Mouse (Mus musculus) CH12.LX (cell line): Measurements from ENCODE around the gene Defb23. TPM values are rescaled to one million over a fixed set of nuclear protein-coding genes. Genes with fewer than 3 reads are reported as not detected.

Experiments
- DNase-seq: peaks from one replicate; pipeline ENCODE4 v3.0.0-alpha.2; 2013; ENCODE audit errors: extremely low read depth
- H3K27ac ChIP-seq: 2 replicates; pipeline ENCODE4 v1.5.1; 2012; ENCODE audit warnings: low read depth, mild to moderate bottlenecking, control low read depth, moderate library complexity; ENCODE audit not compliant: insufficient read depth
- H3K27me3 ChIP-seq: replicated peaks from 2 replicates; pipeline ENCODE3; 2012; ENCODE audit warnings: inconsistent platforms
- H3K36me3 ChIP-seq, 2 experiments: replicated peaks in 1 of 2; 2 replicates each; pipeline versions ENCODE3 to v1.6.1; 2012; ENCODE audit warnings: inconsistent platforms in 1 of 2, low read length in 1 of 2, mild to moderate bottlenecking in 1 of 2, mixed read lengths in 1 of 2, moderate library complexity in 1 of 2; ENCODE audit not compliant: control insufficient read depth in 1 of 2, insufficient read depth in 1 of 2
- H3K4me1 ChIP-seq, 2 experiments: 2 replicates each; pipeline ENCODE4 v1.6.1; 2012; ENCODE audit warnings: inconsistent platforms in 1 of 2, moderate library complexity in 1 of 2; ENCODE audit not compliant: insufficient read depth in 2 of 2, control insufficient read depth in 1 of 2
- H3K4me2 ChIP-seq: 2 replicates; pipeline ENCODE4 v1.6.1; 2012; ENCODE audit warnings: low read depth, mild to moderate bottlenecking, control low read depth; ENCODE audit not compliant: poor library complexity, insufficient read depth, severe bottlenecking
- H3K4me3 ChIP-seq, 3 experiments: fragments of 150-350 bp in 1 of 3; sonication (generic) in 1 of 3; replicated peaks in 1 of 3; 2 replicates each; pipeline versions ENCODE3 to v1.5.1; 2011 to 2012; ENCODE audit warnings: low read depth in 2 of 3, low read length in 2 of 3, mild to moderate bottlenecking in 2 of 3, moderate library complexity in 2 of 3, control low read depth in 1 of 3, improper control_type of control experiment in 1 of 3, inconsistent platforms in 1 of 3, mixed read lengths in 1 of 3; ENCODE audit not compliant: poor library complexity in 1 of 3
- H3K79me2 ChIP-seq: replicated peaks from 2 replicates; pipeline ENCODE4 v1.6.1; 2012; ENCODE audit warnings: mild to moderate bottlenecking, moderate library complexity; ENCODE audit not compliant: control insufficient read depth, poor library complexity, insufficient read depth, severe bottlenecking; ENCODE audit errors: extremely low read depth
- H3K9ac ChIP-seq: 2 replicates; pipeline ENCODE4 v1.6.1; 2012; ENCODE audit warnings: low read depth, mild to moderate bottlenecking, control low read depth, moderate library complexity; ENCODE audit not compliant: insufficient read depth
- H3K9me3 ChIP-seq: replicated peaks from 2 replicates; pipeline ENCODE3; 2012; ENCODE audit warnings: low read length, inconsistent platforms, mixed read lengths
- BHLHE40 ChIP-seq: IDR thresholded peaks from 2 replicates; pipeline ENCODE4 v1.6.1; 2011; ENCODE audit warnings: mild to moderate bottlenecking, low read depth, low read length, improper control_type of control experiment
- CHD1 ChIP-seq: IDR thresholded peaks from 2 replicates; pipeline ENCODE4 v1.6.1; 2012; ENCODE audit warnings: low read depth, low read length, improper control_type of control experiment, inconsistent platforms
- CHD2 ChIP-seq: IDR thresholded peaks from 2 replicates; pipeline ENCODE4 v1.6.1; 2011; ENCODE audit warnings: low read length, improper control_type of control experiment
- CTCF ChIP-seq, 2 experiments: IDR thresholded peaks in 1 of 2; conservative IDR thresholded peaks in 1 of 2; 2 replicates each; pipeline ENCODE4 v1.5.1; 2011 to 2012; ENCODE audit warnings: low read depth in 2 of 2, low read length in 2 of 2, improper control_type of control experiment in 1 of 2, inconsistent platforms in 1 of 2, mild to moderate bottlenecking in 1 of 2, moderate library complexity in 1 of 2
- E2F4 ChIP-seq: IDR thresholded peaks from 2 replicates; pipeline ENCODE4 v1.6.1; 2011; ENCODE audit warnings: low read depth, low read length, improper control_type of control experiment; ENCODE audit not compliant: insufficient replicate concordance
- EP300 ChIP-seq: IDR thresholded peaks from 2 replicates; pipeline ENCODE4 v1.6.1; 2011; ENCODE audit warnings: low read length, improper control_type of control experiment
- GABPA ChIP-seq: IDR thresholded peaks from 2 replicates; pipeline ENCODE4 v1.6.1; 2012; ENCODE audit warnings: low read depth, low read length, improper control_type of control experiment, inconsistent platforms; ENCODE audit not compliant: insufficient replicate concordance
- IRF4 ChIP-seq: IDR thresholded peaks from 2 replicates; pipeline ENCODE4 v1.6.1; 2014; ENCODE audit warnings: low read depth, mild to moderate bottlenecking, inconsistent platforms, low read length, improper control_type of control experiment
- JUN ChIP-seq: IDR thresholded peaks from 2 replicates; pipeline ENCODE4 v1.6.1; 2011; ENCODE audit warnings: low read depth, mild to moderate bottlenecking, low read length, improper control_type of control experiment, moderate library complexity; ENCODE audit not compliant: insufficient read depth
- JUND ChIP-seq: conservative IDR thresholded peaks from 2 replicates; pipeline ENCODE4 v1.6.1; 2011; ENCODE audit warnings: low read depth, low read length, improper control_type of control experiment
- KAT2A ChIP-seq: IDR thresholded peaks from 2 replicates; pipeline ENCODE4 v1.6.1; 2012; ENCODE audit warnings: low read length, improper control_type of control experiment, inconsistent platforms; ENCODE audit not compliant: insufficient replicate concordance
- MAFK ChIP-seq: IDR thresholded peaks from 2 replicates; pipeline ENCODE4 v1.6.1; 2011; ENCODE audit warnings: low read length, improper control_type of control experiment; ENCODE audit not compliant: insufficient replicate concordance
- MAZ ChIP-seq: IDR thresholded peaks from 2 replicates; pipeline ENCODE4 v1.6.1; 2012; ENCODE audit warnings: low read depth, mild to moderate bottlenecking, inconsistent platforms, low read length, improper control_type of control experiment, moderate library complexity
- MEF2A ChIP-seq: IDR thresholded peaks from 2 replicates; pipeline ENCODE4 v1.6.1; 2014; ENCODE audit warnings: low read depth, mild to moderate bottlenecking, inconsistent platforms, low read length, improper control_type of control experiment, borderline replicate concordance
- NELFE ChIP-seq: IDR thresholded peaks from 2 replicates; pipeline ENCODE4 v1.6.1; 2011; ENCODE audit warnings: low read depth, low read length, improper control_type of control experiment
- PAX5 ChIP-seq: IDR thresholded peaks from 2 replicates; pipeline ENCODE4 v1.6.1; 2012; ENCODE audit warnings: low read length, inconsistent platforms, mixed read lengths
- POLR2A ChIP-seq: IDR thresholded peaks from 2 replicates; pipeline ENCODE4 v1.6.1; 2011; ENCODE audit warnings: low read depth, mild to moderate bottlenecking, improper control_type of control experiment, low read length
- POLR2AphosphoS2 ChIP-seq: IDR thresholded peaks from 2 replicates; pipeline ENCODE4 v1.6.1; 2011; ENCODE audit warnings: low read depth, low read length, improper control_type of control experiment
- RAD21 ChIP-seq: IDR thresholded peaks from 2 replicates; pipeline ENCODE4 v1.6.1; 2011; ENCODE audit warnings: low read depth, mild to moderate bottlenecking, low read length, improper control_type of control experiment, moderate library complexity
- RCOR1 ChIP-seq: conservative IDR thresholded peaks from 2 replicates; pipeline ENCODE4 v1.6.1; 2012; ENCODE audit warnings: low read depth, mild to moderate bottlenecking, inconsistent platforms, low read length, improper control_type of control experiment
- SIN3A ChIP-seq: IDR thresholded peaks from 2 replicates; pipeline ENCODE4 v1.6.1; 2012; ENCODE audit warnings: low read length, improper control_type of control experiment, inconsistent platforms
- SMC3 ChIP-seq: IDR thresholded peaks from 2 replicates; pipeline ENCODE4 v1.6.1; 2011; ENCODE audit warnings: low read depth, low read length, improper control_type of control experiment
- TBP ChIP-seq: conservative IDR thresholded peaks from 2 replicates; pipeline ENCODE4 v1.6.1; 2011; ENCODE audit warnings: low read depth, low read length, improper control_type of control experiment
- TCF12 ChIP-seq: IDR thresholded peaks from 2 replicates; pipeline ENCODE4 v1.6.1; 2014; ENCODE audit warnings: low read depth, mild to moderate bottlenecking, inconsistent platforms, low read length, improper control_type of control experiment
- UBTF ChIP-seq: IDR thresholded peaks from 2 replicates; pipeline ENCODE4 v1.6.1; 2012; ENCODE audit warnings: low read depth, mild to moderate bottlenecking, inconsistent platforms, low read length, improper control_type of control experiment, moderate library complexity
- USF2 ChIP-seq: conservative IDR thresholded peaks from 2 replicates; pipeline ENCODE4 v1.6.1; 2011; ENCODE audit warnings: low read depth, low read length, improper control_type of control experiment
- ZC3H11A ChIP-seq: IDR thresholded peaks from 2 replicates; pipeline ENCODE4 v1.6.1; 2012; ENCODE audit warnings: low read depth, mild to moderate bottlenecking, inconsistent platforms, low read length, improper control_type of control experiment
- dilution Hi-C: fragments of 300-500 bp; cut with MboI; formaldehyde crosslinking; loops from 2 replicates; pipeline ENCODE4 v1.14.3; 2020; ENCODE audit warnings: low sequenced_read_pairs; ENCODE audit not compliant: extremely low pct_unique_long_range_greater_than_20kb, extremely low pct_ligation_motif_present
- in situ Hi-C: fragments of 300-500 bp; cut with MboI; formaldehyde crosslinking; loops from 3 replicates; pipeline ENCODE4 v1.14.3; 2019; ENCODE audit warnings: low sequenced_read_pairs, low pct_ligation_motif_present, low pct_unique_long_range_greater_than_20kb, mixed read lengths
- polyA plus RNA-seq: library from polyadenylated mRNA; unstranded; fragments of >175 nt; gene quantifications from 2 replicates; pipeline ENCODE4 v1.2.1, GENCODE M21; 2012; ENCODE audit warnings: low read depth; ENCODE audit not compliant: insufficient read length
- total RNA-seq, 2 experiments: library from RNA; depleted of rRNA; stranded (reverse); fragments of 300-350 nt in 1 of 2; fragments of >200 nt in 1 of 2; gene quantifications; 2 replicates each; pipeline ENCODE4 v1.2.3; 2012 to 2014

Gene Defb23
- total and polyA plus RNA-seq, 3 experiments: not detected

DNA sequence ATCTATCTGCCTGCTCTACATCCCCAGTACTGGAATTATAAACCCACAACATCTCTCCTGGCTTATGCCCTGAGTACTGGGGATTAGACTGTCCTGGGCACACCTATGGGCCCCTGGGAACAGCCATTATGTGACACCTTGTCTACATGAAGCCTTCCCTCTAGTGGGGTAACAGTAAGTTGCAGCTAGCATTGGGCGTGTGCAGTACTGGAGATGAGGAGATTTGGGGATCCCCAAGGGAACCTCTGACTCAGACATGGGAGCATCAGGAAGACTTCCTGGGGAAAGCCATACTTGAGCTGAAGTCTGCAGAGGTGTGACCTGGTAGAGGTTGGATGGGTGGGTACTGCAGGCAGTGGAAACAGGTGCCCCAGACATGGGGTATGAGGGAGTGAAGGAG is 25.5 kb downstream of the Defb23 start:
- Histone ChIP-seq H3K4me3 (no peak overlapping the region), H3K79me2 (no peaks in the 10 kb centered on the region)
- DNase-seq: no peak
- dilution Hi-C loops: no loop called here
- in situ Hi-C loops: no loop called here
- TF ChIP-seq NELFE: no peak
- TF ChIP-seq USF2: no peak
- TF ChIP-seq BHLHE40: no peak
- TF ChIP-seq CTCF (conservative IDR thresholded peaks at IDR 0.05 in 1 of 2, IDR thresholded peaks at IDR 0.05 in 1 of 2; ENCODE audit: low read depth in 2 of 2, low read length in 2 of 2): peak in 1 of 2 experiments; percentile 24; a peak in 1 of 4 replicates
- TF ChIP-seq MAZ: no peak
- TF ChIP-seq E2F4: no peak
- no peak for TF ChIP-seq RAD21
- TF ChIP-seq, all 38 proteins: peak for 1
- Histone ChIP-seq H3K27ac (no peak overlapping the region), H3K27me3 (peaks cover 78% of the 10 kb centered on the region), H3K9ac (no peak overlapping the region), H3K36me3 (no peaks in the 10 kb centered on the region), H3K4me2 (no peak overlapping the region), H3K4me1 (peaks cover 2 to 3% of the 10 kb centered on the region in 2 experiments; a peak in 2 of 4 replicates), H3K9me3 (no peaks in the 10 kb centered on the region)

DNA sequence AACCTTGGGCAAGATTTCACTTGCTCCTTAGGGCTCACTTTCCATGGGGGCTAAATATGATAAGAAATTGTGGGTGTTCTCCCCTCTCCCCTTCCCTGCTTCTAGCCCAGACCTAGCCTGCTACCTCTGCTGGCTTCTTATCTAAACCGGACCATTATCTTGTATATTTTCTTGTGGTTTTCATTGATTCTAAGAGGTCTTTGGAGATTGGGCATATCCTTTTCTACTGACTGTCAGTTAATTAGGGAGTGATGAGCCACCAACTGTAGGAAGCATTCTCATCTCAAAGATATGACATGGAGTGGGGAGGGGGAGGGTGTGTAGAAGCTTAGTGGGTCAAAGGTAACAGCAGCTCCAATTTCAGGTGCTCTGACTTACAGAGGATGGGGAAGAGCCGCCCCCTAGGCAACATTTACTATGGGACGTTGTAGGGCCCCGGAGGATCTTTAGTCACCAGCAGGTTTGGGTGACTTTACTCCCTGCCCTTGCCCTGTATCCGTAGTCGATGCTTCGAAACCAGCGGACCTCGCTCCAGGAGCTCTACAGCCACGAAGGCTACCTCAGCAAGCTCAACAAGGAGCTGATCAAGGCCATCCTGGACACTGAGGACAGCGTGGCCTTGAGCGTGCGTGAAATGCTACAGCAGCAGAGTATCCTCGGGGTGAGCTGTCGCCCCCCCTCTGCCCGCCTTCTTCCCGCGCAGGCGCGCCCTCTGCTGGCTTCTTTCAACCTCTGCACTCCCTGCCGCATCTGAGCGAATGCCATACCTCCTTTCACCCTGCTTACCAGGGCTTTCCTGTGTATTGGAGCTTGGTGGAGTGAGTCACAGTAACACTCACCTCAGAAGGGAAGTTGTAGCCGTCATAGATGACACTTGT is 27.2 kb downstream of the Defb23 start:
- Histone ChIP-seq H3K27me3 (peaks cover 76% of the 10 kb centered on the region), H3K9ac (no peak overlapping the region), H3K4me3 (no peak overlapping the region), H3K27ac (no peak overlapping the region), H3K79me2 (no peaks in the 10 kb centered on the region), H3K4me2 (no peak overlapping the region), H3K4me1 (peaks cover 2 to 3% of the 10 kb centered on the region in 2 experiments; a peak in 2 of 4 replicates), H3K9me3 (no peaks in the 10 kb centered on the region), H3K36me3 (no peaks in the 10 kb centered on the region)
- peak; percentile 51 for DNase-seq
- in situ Hi-C loops: no loop called here
- TF ChIP-seq TCF12 (no peak), CHD1 (no peak), MEF2A (no peak), IRF4 (no peak), POLR2A (no peak), MAZ (peak; percentile 70), KAT2A (no peak), CHD2 (no peak), POLR2AphosphoS2 (no peak), ZC3H11A (no peak), BHLHE40 (no peak), UBTF (no peak), USF2 (no peak), MAFK (no peak), EP300 (no peak), SIN3A (no peak), RAD21 (peak; percentile 41), PAX5 (no peak), NELFE (peak; percentile 18; the same call in 1 of the 2 replicates), JUND (no peak), TBP (no peak), RCOR1 (no peak), JUN (no peak), GABPA (no peak), CTCF (conservative IDR thresholded peaks at IDR 0.05 in 1 of 2, IDR thresholded peaks at IDR 0.05 in 1 of 2; ENCODE audit: low read depth in 2 of 2, low read length in 2 of 2) (peak; percentile 47 to 86), SMC3 (peak; percentile 76)
- dilution Hi-C loops: no loop called here
